Mouse (Mus musculus): ENCODE measurements at regions not wholly inside any gene's neighbourhood (a gene's known extent, or its start where the extent isn't known, plus 50 kb on each side); places are given as distances from the start of the nearest gene placed in this dataset.

DNA sequence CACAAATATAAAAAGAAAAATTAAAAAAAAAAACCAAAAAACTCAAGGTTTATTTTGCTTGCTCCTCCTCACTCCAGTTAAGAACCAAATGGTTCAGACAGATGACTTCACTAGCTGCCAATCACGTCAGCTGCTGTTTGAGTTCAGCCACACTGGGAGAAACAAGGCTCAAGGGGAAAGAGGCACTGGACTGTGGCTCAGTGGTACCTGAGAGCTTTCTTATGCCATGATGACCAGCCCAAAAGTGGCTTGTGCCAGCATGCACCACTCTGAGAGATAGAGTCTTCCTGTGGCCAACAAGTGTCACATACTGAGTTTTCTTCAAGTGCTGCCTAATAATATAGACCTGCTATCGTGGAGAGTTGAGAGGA, 198.0 kb upstream of the Tprg start:
- no peak for TF ChIP-seq CTCF (IDR thresholded peaks at IDR 0.05; ENCODE audit: borderline replicate concordance, insufficient read depth, low read length)
- no peak for TF ChIP-seq POLR2A (IDR thresholded peaks at IDR 0.05; ENCODE audit: low read depth, low read length)

Measured in embryonic fibroblast, embryonic 13.5 days (primary cell).